In the genomic region with DNA sequence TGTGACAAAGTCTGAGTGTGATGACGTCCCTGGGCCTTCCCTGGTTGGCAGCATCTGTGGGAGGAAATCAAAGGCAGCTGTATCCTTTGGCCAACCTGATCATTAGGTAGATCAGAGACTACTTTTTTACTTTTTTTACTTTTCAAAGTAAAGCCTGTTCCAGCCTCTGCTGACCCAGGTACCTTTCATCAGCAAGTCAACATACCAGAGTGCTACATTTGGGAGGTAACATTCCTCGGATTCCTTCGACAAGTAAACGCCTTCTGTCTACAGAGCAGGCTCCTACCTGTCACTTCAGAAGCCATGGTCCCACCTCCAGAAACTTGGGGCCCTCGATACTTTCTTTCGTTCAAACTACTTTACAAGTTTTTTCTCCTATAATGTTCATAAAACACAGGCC, we compare ENCODE assay signal across 21 mouse cellular contexts.
DNase-seq lines count a peak whose midpoint lies in the region; ATAC-seq and TF ChIP-seq lines count a peak whose summit lies in the region.
"Had no signal": no experiment of that assay in that cellular context is flagged by ENCODE, and none has a peak within 500 bp of the region (broad histone marks: within the 10 kb centered on the region; RNA-seq: fewer than 3 reads in every experiment).

No protein-coding gene starts in this region.

- ATAC-seq in embryonic facial prominence, embryonic 12.5 days (ENCODE audit: insufficient number of reproducible peaks, insufficient read depth, low FRiP score, low TSS enrichment): no peak
- no peak for ATAC-seq in limb, embryonic 15.5 days (ENCODE audit: insufficient number of reproducible peaks, low FRiP score, low TSS enrichment, low read depth)
- ATAC-seq in stomach, embryonic 15.5 days (ENCODE audit: insufficient read depth, low FRiP score, low read depth): peak; percentile 57
- ATAC-seq in heart, embryonic 12.5 days (ENCODE audit: insufficient number of reproducible peaks, low FRiP score): no peak
- ATAC-seq: forebrain, embryonic 13.5 days had no signal

- no peaks in the 10 kb centered on the region for H3K27me3 ChIP-seq in embryonic facial prominence, embryonic 12.5 days
- no peaks in the 10 kb centered on the region for H3K27me3 ChIP-seq in limb, embryonic 15.5 days
- H3K27me3 ChIP-seq in stomach, embryonic 15.5 days (replicated peaks): no peaks in the 10 kb centered on the region
- no peaks in the 10 kb centered on the region for H3K27me3 ChIP-seq in heart, embryonic 12.5 days (replicated peaks)
- H3K27me3 ChIP-seq: neural tube, embryonic 15.5 days had no signal

- H3K36me3 ChIP-seq in ES-E14 (ENCODE audit: control insufficient read depth, insufficient read depth, low read length, poor library complexity, severe bottlenecking): no peaks in the 10 kb centered on the region
- no peaks in the 10 kb centered on the region for H3K36me3 ChIP-seq in embryonic facial prominence, embryonic 12.5 days
- no peaks in the 10 kb centered on the region for H3K36me3 ChIP-seq in limb, embryonic 15.5 days
- H3K36me3 ChIP-seq in stomach, embryonic 15.5 days: no peaks in the 10 kb centered on the region
- no peaks in the 10 kb centered on the region for H3K36me3 ChIP-seq in heart, embryonic 12.5 days
- H3K36me3 ChIP-seq: heart, embryonic 10.5 days; neural tube, embryonic 15.5 days had no signal

- H3K4me2 ChIP-seq in embryonic facial prominence, embryonic 12.5 days (replicated peaks): no peak overlapping the region
- no peak overlapping the region for H3K4me2 ChIP-seq in limb, embryonic 15.5 days
- no peak overlapping the region for H3K4me2 ChIP-seq in stomach, embryonic 15.5 days
- H3K4me2 ChIP-seq in heart, embryonic 12.5 days: no peak overlapping the region
- H3K4me2 ChIP-seq: forebrain, embryonic 13.5 days; neural tube, embryonic 15.5 days had no signal

- peak overlapping the region; percentile 91 for H3K27ac ChIP-seq in ES-E14 (ENCODE audit: insufficient read depth, low read depth, low read length, poor library complexity, severe bottlenecking)
- H3K27ac ChIP-seq in embryonic facial prominence, embryonic 12.5 days: peak overlapping the region; percentile 63; the same call in 1 of the 2 replicates
- H3K27ac ChIP-seq in limb, embryonic 15.5 days: peak overlapping the region; percentile 55; the same call in 1 of the 2 replicates
- H3K27ac ChIP-seq in stomach, embryonic 15.5 days: peak overlapping the region; percentile 61
- no peak overlapping the region for H3K27ac ChIP-seq in heart, embryonic 12.5 days (ENCODE audit: poor library complexity, severe bottlenecking)
- H3K27ac ChIP-seq: forebrain, embryonic 13.5 days; heart, embryonic 10.5 days; liver, embryonic 14.5 days; neural tube, embryonic 15.5 days had no signal

- H3K9ac ChIP-seq in ES-E14 (ENCODE audit: insufficient read depth, low read depth, low read length, poor library complexity, severe bottlenecking): no peak overlapping the region
- H3K9ac ChIP-seq in embryonic facial prominence, embryonic 12.5 days: no peak overlapping the region
- H3K9ac ChIP-seq in limb, embryonic 15.5 days: no peak overlapping the region
- H3K9ac ChIP-seq in stomach, embryonic 15.5 days: no peak overlapping the region
- H3K9ac ChIP-seq in heart, embryonic 12.5 days: no peak overlapping the region
- H3K9ac ChIP-seq: forebrain, embryonic 13.5 days; liver, embryonic 14.5 days; neural tube, embryonic 15.5 days had no signal

- intact Hi-C loops in left cerebral cortex, postnatal 36 days (cut with DNase I): no loop called here
- intact Hi-C loops in heart, postnatal 10 days (cut with DNase I): no loop called here

- in situ Hi-C loops in ES-E14 (cut with MboI; ENCODE audit: low sequenced_read_pairs in 2 of 2, unreplicated experiment in 2 of 2): no loop called here

- peak overlapping the region in 1 of 2 experiments; percentile 9; a peak in 2 of 4 replicates for H3K4me3 ChIP-seq in ES-E14 (ENCODE audit: insufficient read depth in 1 of 2, low read depth in 1 of 2, low read length in 2 of 2, poor library complexity in 1 of 2, severe bottlenecking in 1 of 2)
- H3K4me3 ChIP-seq in embryonic facial prominence, embryonic 12.5 days: no peak overlapping the region
- no peak overlapping the region for H3K4me3 ChIP-seq in limb, embryonic 15.5 days
- no peak overlapping the region for H3K4me3 ChIP-seq in stomach, embryonic 15.5 days (replicated peaks)
- H3K4me3 ChIP-seq in heart, embryonic 12.5 days: no peak overlapping the region
- H3K4me3 ChIP-seq: forebrain, embryonic 13.5 days; heart, embryonic 10.5 days; myocyte; neural tube, embryonic 15.5 days had no signal

- no peaks in the 10 kb centered on the region for H3K9me3 ChIP-seq in ES-E14 (ENCODE audit: control insufficient read depth, insufficient read depth, low read depth, low read length)
- no peaks in the 10 kb centered on the region for H3K9me3 ChIP-seq in embryonic facial prominence, embryonic 12.5 days
- H3K9me3 ChIP-seq in limb, embryonic 15.5 days: no peaks in the 10 kb centered on the region
- H3K9me3 ChIP-seq in stomach, embryonic 15.5 days: no peaks in the 10 kb centered on the region
- no peaks in the 10 kb centered on the region for H3K9me3 ChIP-seq in heart, embryonic 12.5 days (replicated peaks)
- H3K9me3 ChIP-seq: forebrain, embryonic 13.5 days; heart, embryonic 10.5 days; neural tube, embryonic 15.5 days had no signal

- H3K4me1 ChIP-seq in ES-E14 (ENCODE audit: control insufficient read depth in 2 of 2, insufficient read depth in 2 of 2, low read length in 2 of 2, poor library complexity in 1 of 2): peaks cover 11 to 33% of the 10 kb centered on the region in 2 experiments
- no peaks in the 10 kb centered on the region; the same call in 1 of the 2 replicates for H3K4me1 ChIP-seq in embryonic facial prominence, embryonic 12.5 days
- peaks cover 20% of the 10 kb centered on the region for H3K4me1 ChIP-seq in limb, embryonic 15.5 days
- peaks cover 10% of the 10 kb centered on the region; the same call in 1 of the 2 replicates for H3K4me1 ChIP-seq in stomach, embryonic 15.5 days
- peaks cover 15% of the 10 kb centered on the region for H3K4me1 ChIP-seq in heart, embryonic 12.5 days (replicated peaks)

- no peak for DNase-seq in ES-E14 (ENCODE audit: low read depth, low spot score)
- DNase-seq in left cerebral cortex, postnatal 36 days (ENCODE audit: low spot score in 2 of 2): no peak
- no peak for DNase-seq in heart, postnatal 10 days
- DNase-seq: adrenal gland, postnatal 25 days; cerebellum, adult 8-10 months; gastrocnemius, postnatal 25 days; heart, postnatal 4 days; kidney, adult 18-20 months; kidney, postnatal 4 days; midbrain, embryonic 14.5 days; retina, postnatal 1 day; thymus, adult 2 months had no signal

- WGBS in embryonic facial prominence, embryonic 12.5 days: 49% methylated on average over 6 of the region's 6 CpGs
- 36% methylated on average over 6 of the region's 6 CpGs for WGBS in limb, embryonic 15.5 days
- WGBS in stomach, embryonic 15.5 days: 44% methylated on average over 6 of the region's 6 CpGs
- 39% methylated on average over 6 of the region's 6 CpGs for WGBS in heart, embryonic 12.5 days

TF ChIP-seq in ES-E14, 5 proteins besides CTCF, POLR2A, EP300 and RAD21:
- TF ChIP-seq ZNF384 (IDR thresholded peaks at IDR 0.05; ENCODE audit: low read depth, low read length): peak; percentile 72; the same call in 1 of the 2 replicates
- TF ChIP-seq ZC3H11A (IDR thresholded peaks at IDR 0.05; ENCODE audit: borderline replicate concordance, low read depth, low read length): no peak
- peak; percentile 35; the same call in 1 of the 2 replicates for TF ChIP-seq HCFC1 (IDR thresholded peaks at IDR 0.05; ENCODE audit: borderline replicate concordance, insufficient read depth, low read length)
